Mouse (Mus musculus) naive thymus-derived CD4-positive, alpha-beta T cell, adult 5 months (primary cell): ENCODE results near the gene Gm9268. TPM values are rescaled to one million over a fixed set of nuclear protein-coding genes. Genes with fewer than 3 reads are reported as not detected.

Experiments
- polyA plus RNA-seq: library from polyadenylated mRNA; unstranded; fragments of 100-300 nt; shearing (Covaris generic); gene quantifications from one replicate; pipeline ENCODE4 v1.2.1, GENCODE M21; 2017

Gene Gm9268
- not detected for polyA plus RNA-seq

GRCm38 (mm10) chr7:43018465-43018864, at the start of gene Gm9268:
Gm9268 (plus strand) TSS chr7:43018765.

Other genes with a start within 250 kb of the Gm9268 start
- gene Vmn2r62, start 225.2 kb upstream of the Gm9268 start, polyA plus RNA-seq: not detected
- not detected for gene Gm2381, start 151.5 kb upstream of the Gm9268 start, polyA plus RNA-seq
- gene Vmn2r63, start 84.9 kb upstream of the Gm9268 start, polyA plus RNA-seq: 0.06 TPM
- gene Zfp936, start 95.5 kb downstream of the Gm9268 start, polyA plus RNA-seq: 0.80 TPM